Comparison of ENCODE assay signal across 8 mouse cellular contexts in the genomic region with DNA sequence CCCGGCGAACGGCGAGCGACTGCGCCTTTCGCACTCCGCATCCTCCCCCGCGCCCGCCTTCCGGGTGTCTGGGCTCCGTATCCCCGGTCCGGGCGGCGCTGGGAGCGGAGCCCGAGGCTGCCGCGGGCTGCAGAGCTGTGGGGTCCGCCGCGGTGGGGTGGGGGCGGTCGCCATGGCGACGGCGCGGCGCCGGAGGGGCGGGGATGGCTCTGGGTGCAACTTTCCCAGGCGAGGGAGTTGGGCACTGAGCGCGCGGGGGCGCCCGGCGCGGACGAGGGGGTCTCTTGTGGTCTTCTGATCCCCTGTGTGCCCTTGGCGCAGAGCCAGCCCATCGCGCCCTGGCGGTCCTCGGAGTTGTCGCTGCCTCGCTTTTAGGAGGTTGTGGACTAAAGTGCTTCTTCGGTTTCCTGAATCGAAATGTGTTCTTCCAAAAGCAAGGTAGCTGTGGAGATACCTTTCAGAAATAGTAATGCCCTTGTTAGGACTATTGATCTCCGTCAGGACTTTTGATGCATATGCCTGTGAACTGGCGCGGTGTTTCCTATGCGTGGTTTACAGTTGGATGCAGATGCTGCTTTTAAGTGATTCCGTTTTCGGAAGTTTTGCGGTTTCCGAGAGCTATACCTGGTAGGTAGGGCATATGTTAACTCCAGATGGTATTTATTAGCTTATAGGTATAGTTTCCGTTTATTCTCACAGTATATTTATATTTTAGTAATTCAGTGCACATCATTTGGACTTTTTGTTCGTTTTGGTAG. TPM values are rescaled to one million over a fixed set of nuclear protein-coding genes. Genes with fewer than 3 reads are reported as not detected.
DNase-seq lines count a peak whose midpoint lies in the region; ATAC-seq and TF ChIP-seq lines count a peak whose summit lies in the region.

No protein-coding gene starts in this region.

- TF ChIP-seq EP300 in stomach, postnatal 0 days (optimal IDR thresholded peaks at IDR 0.05): no peak

- peak; percentile 71 for ATAC-seq in intestine, postnatal 0 days
- ATAC-seq in stomach, postnatal 0 days (ENCODE audit: low FRiP score, low TSS enrichment): peak; percentile 80

- no peaks in the 10 kb centered on the region for H3K9me3 ChIP-seq in intestine, postnatal 0 days (ENCODE audit: control insufficient read depth)
- H3K9me3 ChIP-seq in stomach, postnatal 0 days (ENCODE audit: control insufficient read depth, low read length): no peaks in the 10 kb centered on the region

- no peak for TF ChIP-seq POLR2A in liver, adult 2 months (IDR thresholded peaks at IDR 0.05; ENCODE audit: extremely low read depth, insufficient read depth, low read length)

- no peaks in the 10 kb centered on the region for H3K27me3 ChIP-seq in intestine, postnatal 0 days (replicated peaks; ENCODE audit: control insufficient read depth, insufficient read depth, low read length)
- H3K27me3 ChIP-seq in liver, adult 2 months (ENCODE audit: control insufficient read depth, insufficient read depth, low read length): no peaks in the 10 kb centered on the region
- no peaks in the 10 kb centered on the region for H3K27me3 ChIP-seq in stomach, postnatal 0 days (ENCODE audit: control insufficient read depth, insufficient read depth, low read length)

- intact Hi-C loops in gastrocnemius, adult 2 months (cut with DNase I): loop anchor here (2.0 kb wide), 1 partner anchor 27 kb away; a partner anchor contains a TSS

- DNase-seq in layer of hippocampus, adult 2 months (ENCODE audit: low spot score in 2 of 2): peak; percentile 32 to 60
- DNase-seq in layer of hippocampus, adult 11-12 months (ENCODE audit: low spot score): no peak
- DNase-seq in cerebellum, postnatal 4 days (ENCODE audit: low spot score in 2 of 2): peak; percentile 49 to 80
- DNase-seq in gastrocnemius, adult 2 months: peak; percentile 77
- DNase-seq in liver, adult 2 months (ENCODE audit: extremely low read depth, low read depth, low spot score): no peak
- DNase-seq in naive thymus-derived CD4-positive, alpha-beta T cell, adult 2 months (ENCODE audit: low read depth): peak; percentile 64
- peak; percentile 64 for DNase-seq in stomach, postnatal 0 days (ENCODE audit: low spot score)

- peaks cover 12% of the 10 kb centered on the region; the same call in 1 of the 2 replicates for H3K4me1 ChIP-seq in intestine, postnatal 0 days (replicated peaks; ENCODE audit: control insufficient read depth, insufficient read depth, low read length)
- peaks cover 5% of the 10 kb centered on the region for H3K4me1 ChIP-seq in liver, adult 2 months (ENCODE audit: control insufficient read depth, insufficient read depth, low read length)
- H3K4me1 ChIP-seq in stomach, postnatal 0 days (replicated peaks; ENCODE audit: control insufficient read depth, insufficient read depth): 0 out of 2 replicates have a peak, but pooled peaks cover 4% of the 10 kb centered on the region

- peak; percentile 58 for TF ChIP-seq CTCF in layer of hippocampus, adult 2 months (conservative IDR thresholded peaks at IDR 0.05)
- peak; percentile 31 for TF ChIP-seq CTCF in gastrocnemius, adult 2 months (IDR thresholded peaks at IDR 0.05)
- peak; percentile 38 for TF ChIP-seq CTCF in intestine, postnatal 0 days (IDR thresholded peaks at IDR 0.05; ENCODE audit: low read depth)
- peak; percentile 20; the same call in 1 of the 2 replicates for TF ChIP-seq CTCF in liver, adult 2 months (IDR thresholded peaks at IDR 0.05; ENCODE audit: low read depth, low read length)
- TF ChIP-seq CTCF in stomach, postnatal 0 days (IDR thresholded peaks at IDR 0.05; ENCODE audit: low read depth): peak; percentile 47; the same call in 1 of the 2 replicates

- H3K4me2 ChIP-seq in intestine, postnatal 0 days (replicated peaks; ENCODE audit: low read depth): peak overlapping the region; percentile 86
- H3K4me2 ChIP-seq in stomach, postnatal 0 days (replicated peaks; ENCODE audit: low read depth): peak overlapping the region; percentile 64

- no peaks in the 10 kb centered on the region for H3K36me3 ChIP-seq in intestine, postnatal 0 days (ENCODE audit: control insufficient read depth, insufficient read depth)
- H3K36me3 ChIP-seq in liver, adult 2 months (ENCODE audit: control insufficient read depth, insufficient read depth, low read length): no peaks in the 10 kb centered on the region
- no peaks in the 10 kb centered on the region for H3K36me3 ChIP-seq in stomach, postnatal 0 days (ENCODE audit: control insufficient read depth, insufficient read depth, low read length)

- WGBS in intestine, postnatal 0 days: 1% methylated on average over 61 of the region's 61 CpGs
- WGBS in liver, adult 2 months: 1% methylated on average over 61 of the region's 61 CpGs
- WGBS in stomach, postnatal 0 days: 1% methylated on average over 54 of the region's 61 CpGs

- H3K9ac ChIP-seq in intestine, postnatal 0 days (ENCODE audit: low read depth, low read length): peak overlapping the region; percentile 91
- peak overlapping the region; percentile 89 for H3K9ac ChIP-seq in liver, adult 2 months (ENCODE audit: low read depth, low read length)
- peak overlapping the region; percentile 89 for H3K9ac ChIP-seq in stomach, postnatal 0 days (ENCODE audit: low read length)

- peak overlapping the region; percentile 93 for H3K4me3 ChIP-seq in layer of hippocampus, adult 2 months
- peak overlapping the region; percentile 98 for H3K4me3 ChIP-seq in gastrocnemius, adult 2 months
- H3K4me3 ChIP-seq in intestine, postnatal 0 days (ENCODE audit: low read depth, low read length): peak overlapping the region; percentile 99
- peak overlapping the region; percentile 98 for H3K4me3 ChIP-seq in liver, adult 2 months (ENCODE audit: insufficient read depth, low read depth, low read length)
- peak overlapping the region; percentile 99 for H3K4me3 ChIP-seq in stomach, postnatal 0 days (ENCODE audit: low read depth, low read length)

- H3K79me2 ChIP-seq in liver, adult 2 months (ENCODE audit: control insufficient read depth, insufficient read depth, low read length): peaks cover 17% of the 10 kb centered on the region; the same call in 1 of the 2 replicates

- H3K27ac ChIP-seq in layer of hippocampus, adult 2 months: peak overlapping the region; percentile 98
- peak overlapping the region; percentile 91 for H3K27ac ChIP-seq in gastrocnemius, adult 2 months
- H3K27ac ChIP-seq in intestine, postnatal 0 days (ENCODE audit: low read depth, low read length): peak overlapping the region; percentile 80
- peak overlapping the region; percentile 47 for H3K27ac ChIP-seq in liver, adult 2 months (replicated peaks; ENCODE audit: insufficient read depth, low read depth, low read length)
- H3K27ac ChIP-seq in stomach, postnatal 0 days (replicated peaks): peak overlapping the region; percentile 90

RNA-seq across cellular contexts. Expression of a gene that starts 0.5 kb away (rescaled TPM):
- total RNA-seq in layer of hippocampus, adult 2 months (2021): 10 to 100 TPM; 24.3 to 24.8 TPM
- 10 to 100 TPM; 10.0 to 12.7 TPM for total RNA-seq in gastrocnemius, adult 2 months (2021)
- 16.6 and 17.8 TPM in 2 replicates for polyA plus RNA-seq in intestine, postnatal 0 days (2015; fragmentation: Nextera tagmentation; extraction: Ambion mirVana)
- 6.3 and 7.8 TPM in 2 replicates for total RNA-seq in liver, adult 2 months (2014; rRNA removed)
- polyA plus RNA-seq in liver, adult 2 months (2012; rRNA removed): 1.8 and 1.9 TPM in 2 replicates
- 13.7 and 13.9 TPM in 2 replicates for polyA plus RNA-seq in stomach, postnatal 0 days (2015; fragmentation: Nextera tagmentation; extraction: Ambion mirVana)

RNA-seq across cellular contexts. Expression of a gene that starts 27.8 kb away (rescaled TPM):
- total RNA-seq in layer of hippocampus, adult 2 months (2021): 100 to 1,000 TPM; 308 to 352 TPM
- total RNA-seq in gastrocnemius, adult 2 months (2021): 100 to 1,000 TPM; 178 to 188 TPM
- polyA plus RNA-seq in intestine, postnatal 0 days (2015; fragmentation: Nextera tagmentation; extraction: Ambion mirVana): 520 and 549 TPM in 2 replicates
- 386 and 436 TPM in 2 replicates for total RNA-seq in liver, adult 2 months (2014; rRNA removed)
- 282 and 301 TPM in 2 replicates for polyA plus RNA-seq in liver, adult 2 months (2012; rRNA removed)
- polyA plus RNA-seq in stomach, postnatal 0 days (2015; fragmentation: Nextera tagmentation; extraction: Ambion mirVana): 661 and 725 TPM in 2 replicates

RNA-seq across cellular contexts. Expression of a gene that starts 35.9 kb away (rescaled TPM):
- total RNA-seq in layer of hippocampus, adult 2 months (2021): 1 to 10 TPM; 5.8 to 6.6 TPM
- total RNA-seq in gastrocnemius, adult 2 months (2021): 1 to 10 TPM; 1.9 to 2.0 TPM
- 1.5 and 2.1 TPM in 2 replicates for polyA plus RNA-seq in intestine, postnatal 0 days (2015; fragmentation: Nextera tagmentation; extraction: Ambion mirVana)
- 6.8 and 7.5 TPM in 2 replicates for total RNA-seq in liver, adult 2 months (2014; rRNA removed)
- polyA plus RNA-seq in liver, adult 2 months (2012; rRNA removed): 2.5 TPM in 2 replicates
- 1.4 and 1.8 TPM in 2 replicates for polyA plus RNA-seq in stomach, postnatal 0 days (2015; fragmentation: Nextera tagmentation; extraction: Ambion mirVana)

RNA-seq across cellular contexts. Expression of a gene that starts 41.1 kb away (rescaled TPM):
- 10 to 100 TPM; 85.2 to 93.3 TPM for total RNA-seq in layer of hippocampus, adult 2 months (2021)
- 10 to 100 TPM; 61.6 to 67.4 TPM for total RNA-seq in gastrocnemius, adult 2 months (2021)
- polyA plus RNA-seq in intestine, postnatal 0 days (2015; fragmentation: Nextera tagmentation; extraction: Ambion mirVana): 26.0 and 28.8 TPM in 2 replicates
- 24.6 and 34.7 TPM in 2 replicates for total RNA-seq in liver, adult 2 months (2014; rRNA removed)
- polyA plus RNA-seq in liver, adult 2 months (2012; rRNA removed): 3.7 and 3.9 TPM in 2 replicates
- polyA plus RNA-seq in stomach, postnatal 0 days (2015; fragmentation: Nextera tagmentation; extraction: Ambion mirVana): 26.7 and 27.3 TPM in 2 replicates

Comparison
In these comparisons a context has a peak if more than half of its experiments do, and no peak if none do; other contexts are left out.
1. DNase-seq: peak in layer of hippocampus, adult 2 months (2 of 2), cerebellum, postnatal 4 days (2 of 2), gastrocnemius, adult 2 months (single experiment), naive thymus-derived CD4-positive, alpha-beta T cell, adult 2 months (single experiment) and stomach, postnatal 0 days (single experiment); none in layer of hippocampus, adult 11-12 months (single experiment) and liver, adult 2 months (single experiment).
2. H3K27ac ChIP-seq: peak in every context shown above with its lines; median percentile 98 in layer of hippocampus, adult 2 months; 91 in gastrocnemius, adult 2 months; 90 in stomach, postnatal 0 days; 80 in intestine, postnatal 0 days; 47 in liver, adult 2 months.
3. Peak in every context shown above with its lines, with median percentiles within 50 percentile points of each other: H3K4me3 ChIP-seq, CTCF ChIP-seq and H3K9ac ChIP-seq.